Mouse (Mus musculus): ENCODE data around the gene Gm21887. TPM values are rescaled to one million over a fixed set of nuclear protein-coding genes. Genes with fewer than 3 reads are reported as not detected.
"Not testable (repeated sequence)": the region's sequence is repeated elsewhere in the genome, so short reads cannot be mapped to it uniquely, and the experiment has no call there.

The Gm21887 gene
- polyA plus RNA-seq, 1 experiment from 2014 or later, result 223 TPM

- H3K4me3 ChIP-seq (ENCODE audit: low read depth, low read length), result 0 out of 2 replicates have a peak overlapping the region, but pooled peaks have one; percentile 0
- H3K9me3 ChIP-seq (ENCODE audit: control insufficient read depth, low read length), result peaks cover 64% of the 10 kb centered on the region
- ATAC-seq (replicated peaks; ENCODE audit: low FRiP score, low TSS enrichment, low read depth); H3K27me3 ChIP-seq (replicated peaks; ENCODE audit: control insufficient read depth, insufficient read depth, low read length); H3K4me1 ChIP-seq (replicated peaks; ENCODE audit: control insufficient read depth, insufficient read depth, low read length); H3K9ac ChIP-seq (ENCODE audit: low read length); H3K4me2 ChIP-seq (ENCODE audit: low read length); H3K27ac ChIP-seq (ENCODE audit: low read depth): not testable (repeated sequence)
- WGBS, result 89% methylated on average over 28 of the region's 28 CpGs
- H3K36me3 ChIP-seq (ENCODE audit: control insufficient read depth, insufficient read depth, low read length), result peaks cover 70% of the 10 kb centered on the region
- peak; percentile 81 for DNase-seq (ENCODE audit: low spot score)
Observed at GRCm38 (mm10) chrX:169987368-169987837, 22.1 kb upstream of the Gm21887 start.

- peak; percentile 76 for DNase-seq (ENCODE audit: low spot score)
- not testable (repeated sequence) for H3K9ac ChIP-seq (ENCODE audit: low read length); H3K4me3 ChIP-seq (ENCODE audit: low read depth, low read length); H3K4me2 ChIP-seq (ENCODE audit: low read length); ATAC-seq (replicated peaks; ENCODE audit: low FRiP score, low TSS enrichment, low read depth); H3K4me1 ChIP-seq (replicated peaks; ENCODE audit: control insufficient read depth, insufficient read depth, low read length); H3K27ac ChIP-seq (ENCODE audit: low read depth); H3K27me3 ChIP-seq (replicated peaks; ENCODE audit: control insufficient read depth, insufficient read depth, low read length)
- 92% methylated on average over 56 of the region's 56 CpGs for WGBS
- H3K36me3 ChIP-seq (ENCODE audit: control insufficient read depth, insufficient read depth, low read length), result peaks cover 59% of the 10 kb centered on the region
- peaks cover 66% of the 10 kb centered on the region for H3K9me3 ChIP-seq (ENCODE audit: control insufficient read depth, low read length)
Observed at GRCm38 (mm10) chrX:169988571-169989218, 20.8 kb upstream of the Gm21887 start.

GRCm38 (mm10) chrX:169989219-169989595 is 20.3 kb upstream of the Gm21887 start:
- peaks cover 54% of the 10 kb centered on the region for H3K36me3 ChIP-seq (ENCODE audit: control insufficient read depth, insufficient read depth, low read length)
- H3K4me1 ChIP-seq (replicated peaks; ENCODE audit: control insufficient read depth, insufficient read depth, low read length); H3K27ac ChIP-seq (ENCODE audit: low read depth); H3K4me2 ChIP-seq (ENCODE audit: low read length); H3K9ac ChIP-seq (ENCODE audit: low read length); H3K27me3 ChIP-seq (replicated peaks; ENCODE audit: control insufficient read depth, insufficient read depth, low read length); ATAC-seq (replicated peaks; ENCODE audit: low FRiP score, low TSS enrichment, low read depth); H3K4me3 ChIP-seq (ENCODE audit: low read depth, low read length): not testable (repeated sequence)
- 87% methylated on average over 8 of the region's 8 CpGs for WGBS
- H3K9me3 ChIP-seq (ENCODE audit: control insufficient read depth, low read length), result peaks cover 65% of the 10 kb centered on the region
- DNase-seq (ENCODE audit: low spot score), result peak; percentile 87

GRCm38 (mm10) chrX:169989691-169990631 is 19.5 kb upstream of the Gm21887 start:
- Histone ChIP-seq H3K9me3 (ENCODE audit: control insufficient read depth, low read length) (peaks cover 68% of the 10 kb centered on the region), H3K4me3 (ENCODE audit: low read depth, low read length) (peak overlapping the region; percentile 2; the same call in 1 of the 2 replicates), H3K4me2 (ENCODE audit: low read length) (peak overlapping the region; percentile 14; the same call in 1 of the 2 replicates), H3K36me3 (ENCODE audit: control insufficient read depth, insufficient read depth, low read length) (peaks cover 46% of the 10 kb centered on the region)
- DNase-seq (ENCODE audit: low spot score) (peak; percentile 87), ATAC-seq (replicated peaks; ENCODE audit: low FRiP score, low TSS enrichment, low read depth) (peak; percentile 4; the same call in 1 of the 2 replicates)
- not testable (repeated sequence) for H3K9ac ChIP-seq (ENCODE audit: low read length); H3K4me1 ChIP-seq (replicated peaks; ENCODE audit: control insufficient read depth, insufficient read depth, low read length); H3K27me3 ChIP-seq (replicated peaks; ENCODE audit: control insufficient read depth, insufficient read depth, low read length); H3K27ac ChIP-seq (ENCODE audit: low read depth)
- WGBS, result 69% methylated on average over 56 of the region's 56 CpGs

- not testable (repeated sequence) for H3K4me3 ChIP-seq (ENCODE audit: low read depth, low read length); DNase-seq (ENCODE audit: low spot score); H3K27me3 ChIP-seq (replicated peaks; ENCODE audit: control insufficient read depth, insufficient read depth, low read length); H3K27ac ChIP-seq (ENCODE audit: low read depth); H3K9ac ChIP-seq (ENCODE audit: low read length); H3K4me1 ChIP-seq (replicated peaks; ENCODE audit: control insufficient read depth, insufficient read depth, low read length)
- Histone ChIP-seq H3K36me3 (ENCODE audit: control insufficient read depth, insufficient read depth, low read length) (peaks cover 35% of the 10 kb centered on the region), H3K4me2 (ENCODE audit: low read length) (peak overlapping the region; percentile 9; the same call in 1 of the 2 replicates), H3K9me3 (ENCODE audit: control insufficient read depth, low read length) (peaks cover 68% of the 10 kb centered on the region)
- WGBS, result 46% methylated on average over 28 of the region's 28 CpGs
- ATAC-seq (replicated peaks; ENCODE audit: low FRiP score, low TSS enrichment, low read depth), result peak; percentile 65
Observed at GRCm38 (mm10) chrX:169991128-169991873, 18.2 kb upstream of the Gm21887 start.

- not testable (repeated sequence) for H3K9ac ChIP-seq (ENCODE audit: low read length); H3K27ac ChIP-seq (ENCODE audit: low read depth); H3K4me1 ChIP-seq (replicated peaks; ENCODE audit: control insufficient read depth, insufficient read depth, low read length); H3K27me3 ChIP-seq (replicated peaks; ENCODE audit: control insufficient read depth, insufficient read depth, low read length); DNase-seq (ENCODE audit: low spot score); ATAC-seq (replicated peaks; ENCODE audit: low FRiP score, low TSS enrichment, low read depth); H3K4me3 ChIP-seq (ENCODE audit: low read depth, low read length); H3K4me2 ChIP-seq (ENCODE audit: low read length)
- Histone ChIP-seq H3K36me3 (ENCODE audit: control insufficient read depth, insufficient read depth, low read length) (peaks cover 27% of the 10 kb centered on the region), H3K9me3 (ENCODE audit: control insufficient read depth, low read length) (peaks cover 65% of the 10 kb centered on the region)
- 44% methylated on average over 15 of the region's 15 CpGs for WGBS
Observed at GRCm38 (mm10) chrX:169992086-169992930, 17.2 kb upstream of the Gm21887 start.

GRCm38 (mm10) chrX:169992951-169993547 is 16.4 kb upstream of the Gm21887 start:
- DNase-seq (ENCODE audit: low spot score), result not testable (repeated sequence)

More at GRCm38 (mm10) chrX:169992951-169993547, 16.4 kb upstream of the Gm21887 start:
- not testable (repeated sequence) for H3K27me3 ChIP-seq (replicated peaks; ENCODE audit: control insufficient read depth, insufficient read depth, low read length); H3K27ac ChIP-seq (ENCODE audit: low read depth); H3K9ac ChIP-seq (ENCODE audit: low read length); H3K4me3 ChIP-seq (ENCODE audit: low read depth, low read length); H3K4me2 ChIP-seq (ENCODE audit: low read length); H3K4me1 ChIP-seq (replicated peaks; ENCODE audit: control insufficient read depth, insufficient read depth, low read length); ATAC-seq (replicated peaks; ENCODE audit: low FRiP score, low TSS enrichment, low read depth)
- Histone ChIP-seq H3K36me3 (ENCODE audit: control insufficient read depth, insufficient read depth, low read length) (peaks cover 22% of the 10 kb centered on the region), H3K9me3 (ENCODE audit: control insufficient read depth, low read length) (peaks cover 63% of the 10 kb centered on the region)
- WGBS, result 54% methylated on average over 8 of the region's 8 CpGs
